Mouse (Mus musculus) WW6 (cell line): ENCODE measurements around the gene Inava.

Experiments
- DNase-seq: peaks from one replicate; pipeline ENCODE4 v3.0.0-alpha.2; 2013; ENCODE audit warnings: low read depth, low spot score

Gene Inava

DNA sequence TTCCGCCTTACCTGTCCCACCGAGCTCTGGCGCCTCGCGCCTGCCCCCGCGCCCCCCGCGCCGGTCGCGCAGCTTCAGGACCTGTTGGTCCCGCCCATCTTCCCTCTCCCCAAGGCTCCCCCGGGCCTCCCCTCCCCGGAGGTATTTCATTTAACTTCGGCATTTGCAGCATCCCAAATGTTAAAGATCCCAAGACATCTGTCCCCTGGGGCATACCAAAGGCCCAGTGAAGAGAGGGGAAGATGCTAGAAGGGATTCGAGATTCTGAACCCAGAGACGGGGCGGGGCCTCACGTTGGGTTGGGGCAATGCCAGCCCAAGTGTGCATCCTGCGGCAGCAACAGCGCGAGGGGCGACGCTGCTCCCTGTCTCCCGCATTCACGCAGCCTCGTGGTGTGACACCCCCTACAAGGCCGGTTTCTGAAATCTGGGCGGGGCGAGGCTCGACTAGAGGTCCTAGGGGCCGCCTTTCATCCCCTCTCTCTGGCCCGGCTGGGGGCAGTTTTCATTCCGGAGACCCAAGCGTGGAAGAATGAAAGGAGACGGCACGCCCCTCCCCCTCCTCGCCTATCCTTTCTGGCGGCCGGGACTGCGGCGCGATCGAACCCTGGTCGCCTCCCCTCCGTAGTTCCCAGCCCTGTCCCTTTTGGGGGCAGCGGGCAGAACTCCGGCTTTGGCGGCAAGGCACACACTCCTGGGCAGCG, at the start of gene Inava:
Gene Inava, minus strand, starts transcription at position 373 of the 703 bp plus-strand sequence.
- peak; percentile 86 for DNase-seq

DNA sequence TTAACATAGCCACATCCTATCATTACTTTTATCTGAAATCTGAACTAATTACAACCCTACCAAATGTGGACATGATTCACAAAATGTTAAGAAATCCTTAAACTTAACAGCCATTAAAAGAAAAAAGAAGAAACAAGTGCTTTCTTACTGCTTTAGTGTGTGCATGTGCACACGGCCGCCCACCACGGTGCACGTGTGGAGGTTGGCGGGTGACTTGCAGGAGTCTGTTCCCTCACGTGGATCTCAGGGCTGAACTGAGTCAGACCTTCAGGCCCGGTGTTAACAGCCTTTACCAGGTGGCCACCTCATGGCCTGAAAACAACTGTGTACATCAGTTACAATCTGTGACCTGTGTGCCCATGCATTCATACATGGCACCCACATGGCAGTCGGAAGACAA, 43.3 kb upstream of the Inava start:
- DNase-seq, result no peak

DNA sequence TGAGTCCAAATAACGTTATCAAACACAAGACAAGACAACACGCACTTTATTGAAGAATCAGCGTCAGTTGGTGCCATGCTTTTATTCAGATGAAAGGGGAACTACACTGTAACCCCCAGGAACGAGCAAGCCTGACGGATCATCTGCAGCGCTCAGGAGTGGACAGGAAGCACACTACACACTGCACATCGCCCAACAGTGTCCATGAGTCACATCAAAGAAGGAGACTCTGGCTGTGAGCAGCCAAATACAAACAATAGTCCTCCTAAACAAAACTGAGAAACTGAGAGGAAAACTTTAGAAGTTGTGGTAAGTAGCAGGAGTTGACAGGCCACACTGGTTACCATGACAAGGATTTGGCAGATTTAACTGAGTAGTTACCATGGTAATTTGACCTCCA, 34.2 kb upstream of the Inava start:
- DNase-seq, result no peak

DNA sequence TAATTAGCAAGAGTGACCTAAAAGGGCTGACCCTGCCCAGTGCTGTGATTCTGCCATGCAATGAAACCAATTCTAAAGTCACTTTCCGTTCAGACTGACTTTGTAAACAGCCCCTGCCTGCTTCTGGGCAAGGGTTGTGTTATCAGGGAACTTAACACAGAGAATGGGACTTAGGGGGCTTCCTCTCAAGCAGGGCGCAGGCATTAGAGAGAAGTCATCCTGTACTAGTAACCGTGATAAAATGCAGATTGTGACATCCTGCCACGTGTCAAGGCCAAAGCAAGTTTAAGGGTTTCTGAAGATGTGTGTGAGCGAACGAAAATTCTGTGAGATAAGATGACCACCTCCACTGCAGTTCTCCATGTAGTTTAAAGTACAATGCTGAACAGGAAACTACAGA, 32.1 kb upstream of the Inava start:
- no peak for DNase-seq

DNA sequence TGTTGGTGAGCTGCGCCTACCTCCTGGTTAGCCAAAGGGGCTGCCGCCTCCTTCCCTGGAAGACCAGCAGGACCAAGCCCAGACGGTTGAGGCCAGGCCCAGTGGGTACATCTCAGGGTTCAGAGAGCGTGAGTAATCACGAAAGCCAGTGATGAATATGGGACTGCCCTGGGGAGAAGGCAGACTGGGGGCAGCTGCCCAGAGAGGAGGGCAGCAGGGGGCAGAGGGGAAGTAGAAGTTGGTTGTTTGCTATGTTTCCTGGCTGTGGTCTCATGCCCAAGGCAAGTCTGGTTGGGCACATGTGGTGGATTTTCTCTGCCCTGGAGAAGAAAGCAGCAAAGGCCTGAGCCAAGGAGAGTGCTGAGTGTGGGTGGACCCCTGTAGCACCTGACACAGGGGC, 29.3 kb upstream of the Inava start:
- DNase-seq, result no peak

DNA sequence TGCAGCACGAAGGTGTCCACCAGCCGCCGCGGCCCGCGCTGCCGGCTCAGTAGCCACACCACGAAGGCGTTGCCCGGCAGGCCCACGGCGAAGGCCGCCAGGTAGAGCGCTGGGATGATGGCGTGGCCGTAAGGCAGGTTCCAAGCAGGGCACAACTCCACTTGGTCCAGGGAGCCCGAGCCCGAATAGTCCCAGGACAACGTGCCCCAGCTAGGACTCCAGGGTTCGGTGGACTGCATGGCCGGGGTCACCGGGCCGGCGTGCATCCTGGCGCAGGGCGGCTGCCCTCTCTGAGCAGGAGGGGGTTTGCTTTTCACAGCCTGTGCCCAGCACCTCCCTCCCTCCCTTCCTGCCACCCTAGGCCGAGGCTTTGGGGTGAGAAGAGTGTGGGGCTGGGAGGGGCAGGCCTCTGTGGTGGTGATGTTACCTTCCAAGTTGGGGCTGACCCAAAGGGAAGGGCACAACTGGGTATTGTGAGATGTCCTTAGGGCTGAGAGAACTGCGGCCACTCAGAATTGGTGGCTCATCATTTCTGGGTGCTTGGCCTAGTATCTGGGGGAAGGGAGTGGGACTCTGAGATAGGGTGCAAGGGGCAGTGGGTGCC, 26.7 kb upstream of the Inava start, which contains the start of gene Gpr25:
Gene Gpr25, minus strand, starts transcription at position 239 of the 604 bp plus-strand sequence.
- no peak for DNase-seq

DNA sequence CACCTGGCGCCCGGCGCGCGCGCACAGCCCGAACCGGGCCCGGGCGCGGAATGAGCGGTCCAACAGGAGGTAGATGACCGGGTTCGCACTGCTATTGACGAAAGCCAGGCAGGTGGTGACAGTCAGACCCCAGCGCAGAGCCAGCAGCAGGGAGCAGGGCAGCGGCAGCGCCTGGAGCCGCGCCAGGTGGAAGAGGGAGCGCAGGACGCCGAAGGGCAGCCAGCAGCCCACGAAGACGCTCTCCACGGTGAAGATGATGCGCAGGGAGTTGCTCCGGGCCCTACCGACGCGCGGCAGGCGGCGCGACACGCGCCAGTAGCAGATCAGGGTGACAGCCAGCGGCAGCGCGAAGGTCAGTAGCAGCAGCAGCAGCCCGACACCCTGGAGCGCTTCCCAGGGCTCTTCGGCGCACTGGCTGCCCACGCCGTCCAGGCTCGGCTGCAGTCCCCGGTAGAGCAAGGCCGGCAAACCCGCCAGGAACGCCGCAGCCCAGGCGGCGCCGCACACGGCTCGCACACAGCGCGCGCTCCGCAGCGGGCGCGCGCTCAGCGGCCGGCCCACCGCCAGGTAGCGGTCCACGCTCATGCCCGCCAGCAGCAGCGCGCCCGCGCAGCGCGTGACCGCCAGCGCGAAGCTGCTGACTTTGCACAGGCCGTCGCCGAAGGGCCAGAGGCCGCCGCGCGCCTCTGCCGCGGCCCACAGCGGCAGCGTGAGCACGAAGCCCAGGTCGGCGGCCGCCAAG, 26.0 kb upstream of the Inava start:
- DNase-seq, result peak; percentile 31

DNA sequence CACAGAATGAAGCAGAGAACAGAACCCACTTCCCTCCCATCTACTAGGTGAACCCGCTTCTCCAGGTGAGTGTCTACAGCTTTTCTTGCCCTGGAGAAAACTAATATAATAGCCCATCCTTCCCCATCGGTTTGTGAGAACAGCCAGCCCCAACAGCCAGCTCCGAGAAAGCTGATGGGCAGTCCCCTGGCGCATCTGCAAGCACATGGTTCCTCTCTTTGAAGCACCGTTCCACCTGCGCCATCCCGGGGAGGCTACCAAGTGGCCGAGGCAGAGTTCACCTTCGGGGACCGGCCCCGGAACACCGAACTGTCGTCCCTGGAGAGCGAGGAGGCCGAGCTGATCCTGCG, 25.5 kb upstream of the Inava start:
- DNase-seq, result no peak

DNA sequence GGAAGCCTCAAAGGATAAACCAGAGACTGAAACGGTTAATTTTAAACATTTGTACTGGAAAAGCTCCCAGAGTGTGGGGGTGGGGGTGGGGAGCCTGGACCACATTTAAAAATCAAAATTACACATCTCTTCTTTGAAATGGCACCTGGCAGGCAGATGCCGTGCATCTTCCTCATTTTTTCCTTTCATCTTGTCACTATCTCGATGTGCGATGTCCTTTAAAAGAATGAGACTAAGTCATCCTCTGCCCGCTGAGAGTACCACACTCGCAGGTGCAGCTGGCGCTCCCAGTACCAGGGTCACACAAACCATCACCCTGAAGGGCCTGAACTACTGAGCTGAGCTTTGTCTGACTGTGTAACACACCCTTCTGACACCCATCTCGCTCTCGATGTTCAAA, 24.4 kb upstream of the Inava start:
- DNase-seq, result no peak

DNA sequence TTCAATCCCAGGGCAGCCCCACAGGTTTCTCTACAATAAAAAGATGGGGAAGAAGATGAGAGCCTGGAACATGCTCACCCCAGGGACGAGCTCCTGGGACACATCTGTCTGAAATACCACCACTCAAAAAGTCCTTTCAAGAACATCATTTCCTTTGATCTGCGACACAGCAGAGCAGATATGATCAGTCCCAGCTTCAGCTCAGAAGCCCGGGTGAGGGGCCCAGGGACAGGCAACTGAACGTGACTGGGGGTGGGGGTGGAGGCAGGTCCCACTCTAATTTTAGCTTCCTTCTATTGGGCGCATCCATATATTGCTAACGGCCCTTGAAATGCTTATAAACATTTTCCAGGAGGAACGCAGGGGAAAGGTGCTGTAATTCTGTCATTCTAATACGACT, 21.6 kb upstream of the Inava start:
- DNase-seq, result no peak

DNA sequence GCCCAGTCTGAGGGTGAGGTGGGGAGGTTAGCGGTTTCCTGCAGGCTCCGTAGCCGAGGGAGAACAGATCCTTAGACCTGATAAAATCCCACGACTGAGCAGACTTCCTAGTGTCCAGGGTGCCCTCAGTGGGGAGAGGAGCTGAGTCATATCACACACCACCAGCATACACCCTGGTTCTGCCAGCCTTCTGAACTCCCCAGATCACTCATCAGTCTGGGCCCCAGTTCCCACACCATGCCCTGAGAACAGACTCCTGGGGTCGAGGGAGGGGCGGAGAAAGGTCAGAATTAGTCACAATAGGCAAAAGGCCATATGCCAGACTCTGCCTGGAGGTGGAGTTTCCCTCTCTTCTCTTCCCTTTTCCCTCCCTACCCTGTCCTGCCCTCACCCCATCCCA, 21.1 kb upstream of the Inava start:
- DNase-seq, result no peak

DNA sequence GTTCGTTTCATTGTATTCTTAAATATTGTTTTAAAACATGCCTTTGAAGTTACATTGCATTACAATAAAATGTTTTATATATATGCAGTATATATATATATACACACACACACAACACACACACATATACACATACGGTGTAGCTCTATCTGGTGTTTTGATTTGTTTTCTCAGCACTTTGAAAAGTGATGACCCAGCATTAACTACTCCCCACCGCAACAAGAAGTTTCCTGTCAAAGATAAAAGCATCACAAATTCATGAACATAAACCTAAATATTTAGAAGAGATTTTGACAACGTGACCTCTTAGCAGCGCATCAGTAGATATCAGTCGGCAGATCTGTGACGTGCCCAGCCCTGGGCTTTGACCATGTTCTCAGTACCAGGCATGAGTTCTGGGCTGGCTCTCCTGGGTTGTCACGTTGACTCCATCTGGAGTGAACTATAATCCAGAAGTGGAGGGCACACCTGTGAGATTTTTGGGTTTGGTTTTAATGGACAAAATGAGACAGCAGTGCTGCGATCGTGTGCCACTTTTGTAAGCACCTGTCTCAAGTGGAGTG, 20.5 kb upstream of the Inava start:
- no peak for DNase-seq

DNA sequence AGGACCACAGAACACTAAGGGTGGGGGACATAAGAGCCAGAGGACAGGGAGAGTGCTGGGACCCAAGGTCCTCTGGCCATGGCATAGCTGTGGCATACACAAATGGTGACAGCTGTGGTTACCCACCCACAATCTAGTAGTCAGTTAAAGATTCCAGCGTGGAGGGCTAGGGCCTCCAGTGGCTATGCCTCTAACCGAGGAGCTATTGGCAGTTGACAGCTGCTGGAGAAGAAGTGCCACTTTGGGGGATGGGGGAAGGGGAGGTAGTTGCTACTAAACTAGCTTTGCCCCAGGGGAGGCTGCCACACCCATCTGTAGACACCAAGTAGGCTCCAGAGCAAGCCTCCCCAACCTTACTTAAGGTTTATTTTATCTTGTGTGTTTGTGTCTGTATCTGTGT, 19.4 kb upstream of the Inava start:
- no peak for DNase-seq

DNA sequence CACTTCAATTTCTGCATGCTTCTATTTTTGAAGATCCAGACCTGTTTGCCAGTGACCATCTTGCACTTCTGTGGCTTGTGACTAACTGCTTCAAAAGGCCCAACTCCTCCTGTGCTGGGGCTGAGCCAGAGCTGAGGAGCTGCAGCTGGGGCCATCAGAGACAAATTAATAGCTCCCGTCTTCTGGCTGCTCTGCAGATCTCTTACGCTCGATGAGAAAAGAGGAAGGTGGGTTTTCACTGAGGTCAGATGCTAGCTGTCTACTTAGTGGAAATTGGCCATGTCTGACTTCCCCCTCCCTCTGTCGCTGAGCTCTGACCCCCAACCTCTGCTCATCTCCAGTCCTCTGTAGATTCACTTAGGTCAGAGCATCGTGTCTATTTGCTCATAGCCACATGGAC, 15.6 kb upstream of the Inava start:
- no peak for DNase-seq

DNA sequence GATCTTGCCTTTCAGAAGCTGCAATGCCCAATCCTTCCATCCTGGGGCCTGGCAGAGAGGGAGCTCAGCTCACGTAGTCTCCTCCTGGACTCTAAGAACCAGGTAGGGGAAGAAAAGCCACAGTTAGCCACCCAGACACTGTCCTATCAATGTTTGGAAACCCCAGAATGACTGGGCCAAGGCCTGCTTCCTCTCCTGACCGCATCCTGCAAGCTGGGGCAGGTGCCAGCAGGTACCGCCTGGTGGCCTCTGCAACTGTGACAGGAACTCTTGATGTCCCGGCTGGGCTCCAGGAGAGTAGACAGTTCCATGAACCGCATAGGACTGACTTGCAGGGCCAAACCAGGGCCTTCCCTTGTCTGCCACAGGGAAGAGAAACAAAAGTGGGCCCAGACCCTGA, 13.3 kb upstream of the Inava start:
- DNase-seq, result no peak

DNA sequence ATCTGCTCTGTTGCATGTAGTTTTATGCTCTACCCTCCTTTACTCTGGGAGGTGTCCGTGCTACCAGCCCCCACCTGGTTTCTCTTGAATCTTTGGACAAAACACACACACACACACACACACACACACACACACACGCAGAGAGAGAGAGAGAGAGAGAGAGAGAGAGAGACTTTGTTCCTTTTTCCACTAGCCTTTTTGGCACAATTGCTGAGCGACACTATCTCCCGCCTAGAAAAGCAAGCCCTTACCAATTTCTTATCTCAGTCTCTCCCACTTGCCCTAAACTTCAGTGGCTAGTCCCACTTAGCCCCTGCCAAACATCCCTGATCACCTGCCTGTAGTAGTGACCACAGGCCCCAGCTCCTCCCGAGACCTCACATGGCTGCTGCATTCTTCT, 10.4 kb upstream of the Inava start:
- DNase-seq, result no peak

DNA sequence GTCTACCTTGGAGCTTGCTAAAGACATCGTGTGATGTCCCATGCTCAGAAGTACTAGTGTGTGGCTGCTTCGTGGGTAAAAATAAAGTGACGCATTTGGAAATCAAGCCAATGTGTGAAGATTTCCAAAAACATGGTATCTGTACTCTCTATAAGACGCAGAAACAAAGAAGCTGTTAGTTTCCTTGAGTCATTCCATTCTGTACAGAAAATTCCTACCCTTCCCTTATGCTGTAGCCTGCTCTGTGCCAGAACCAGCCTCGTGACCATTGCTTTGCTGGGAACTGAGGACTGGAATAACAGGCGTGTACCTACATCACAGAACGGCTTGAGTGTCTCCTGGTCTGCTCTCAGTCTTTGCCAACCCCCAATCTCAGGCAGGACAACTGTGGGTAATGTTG, 7.7 kb upstream of the Inava start:
- no peak for DNase-seq

DNA sequence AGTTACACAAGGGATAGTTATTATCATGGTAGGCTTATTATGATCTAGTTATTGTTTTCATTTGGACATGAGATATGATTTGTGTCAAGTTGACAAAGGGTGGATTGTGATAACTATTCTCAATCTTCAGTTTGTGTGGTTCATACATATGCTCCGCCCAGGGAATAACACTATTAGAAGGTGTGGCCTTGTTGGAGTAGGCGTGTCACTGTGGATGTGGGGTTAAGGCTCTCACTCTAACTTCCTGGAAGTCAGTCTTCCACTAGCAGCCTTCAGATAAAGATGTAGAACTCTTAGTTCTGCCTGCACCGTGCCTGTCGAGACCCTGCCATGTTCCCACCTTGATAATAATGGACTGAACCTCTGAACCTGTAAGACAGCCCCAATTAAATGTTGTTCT, 4.4 kb upstream of the Inava start:
- no peak for DNase-seq

DNA sequence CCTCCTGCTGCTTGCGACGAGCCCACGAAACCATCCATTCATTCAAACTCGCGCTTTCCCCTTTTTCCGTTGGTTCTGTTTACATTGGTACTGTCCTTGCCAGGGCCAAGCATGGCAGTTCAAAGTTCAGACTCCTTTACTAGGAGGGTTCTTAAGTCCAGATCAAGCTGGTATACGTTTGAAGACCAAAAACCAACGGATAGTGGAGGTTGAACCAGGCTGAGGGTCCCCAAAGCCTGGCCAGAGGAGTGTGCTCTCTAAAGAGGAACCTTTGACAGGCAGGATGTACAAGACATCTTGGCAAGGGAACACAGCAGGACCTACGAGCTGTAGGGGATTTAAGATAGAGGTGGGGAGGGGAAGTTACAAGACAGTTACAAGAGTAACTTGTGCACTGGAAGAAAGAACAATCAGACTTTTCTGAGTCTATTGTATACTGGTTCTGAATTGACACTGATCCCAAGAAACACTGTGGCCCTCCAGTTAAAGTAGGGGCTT, 580 bp upstream of the Inava start:
- no peak for DNase-seq

DNA sequence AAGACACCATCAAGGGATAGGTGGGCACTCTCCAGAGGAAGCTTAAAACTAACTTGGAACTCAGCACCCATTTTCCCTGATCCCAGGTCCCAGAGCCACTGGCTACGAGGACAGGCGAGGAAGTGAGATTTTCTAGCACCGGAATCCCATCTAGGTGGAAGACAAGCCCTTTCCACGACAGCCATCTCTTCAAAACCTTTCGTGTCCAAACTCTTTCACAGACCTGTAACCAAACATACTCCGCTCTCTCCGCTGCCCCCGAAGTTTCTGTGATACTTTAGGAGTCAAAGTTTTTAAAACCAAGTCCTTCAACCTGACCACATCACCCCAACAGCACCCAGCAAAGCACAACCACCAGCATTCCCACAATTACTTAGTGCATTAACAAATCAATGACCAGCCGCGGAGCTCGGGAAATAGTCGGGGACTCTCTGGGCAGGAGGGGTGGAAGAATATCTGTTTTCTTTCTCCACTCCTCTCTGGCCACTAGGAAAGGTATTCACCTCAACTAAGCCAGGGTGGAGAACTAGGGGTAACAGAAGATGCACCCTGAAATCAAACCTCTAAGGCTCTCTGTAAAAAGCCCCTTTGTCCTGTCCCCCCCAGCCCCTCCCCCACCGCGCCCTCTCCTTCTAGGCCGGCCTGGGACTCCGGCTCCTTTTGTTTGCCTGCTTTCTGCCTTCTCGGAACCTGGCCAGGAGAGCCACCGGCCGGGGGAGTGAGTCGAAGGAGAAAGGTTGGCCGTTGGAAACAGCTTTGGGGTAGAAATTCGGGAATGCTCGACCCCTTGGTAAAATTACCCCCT, 876 bp downstream of the Inava start:
- no peak for DNase-seq

DNA sequence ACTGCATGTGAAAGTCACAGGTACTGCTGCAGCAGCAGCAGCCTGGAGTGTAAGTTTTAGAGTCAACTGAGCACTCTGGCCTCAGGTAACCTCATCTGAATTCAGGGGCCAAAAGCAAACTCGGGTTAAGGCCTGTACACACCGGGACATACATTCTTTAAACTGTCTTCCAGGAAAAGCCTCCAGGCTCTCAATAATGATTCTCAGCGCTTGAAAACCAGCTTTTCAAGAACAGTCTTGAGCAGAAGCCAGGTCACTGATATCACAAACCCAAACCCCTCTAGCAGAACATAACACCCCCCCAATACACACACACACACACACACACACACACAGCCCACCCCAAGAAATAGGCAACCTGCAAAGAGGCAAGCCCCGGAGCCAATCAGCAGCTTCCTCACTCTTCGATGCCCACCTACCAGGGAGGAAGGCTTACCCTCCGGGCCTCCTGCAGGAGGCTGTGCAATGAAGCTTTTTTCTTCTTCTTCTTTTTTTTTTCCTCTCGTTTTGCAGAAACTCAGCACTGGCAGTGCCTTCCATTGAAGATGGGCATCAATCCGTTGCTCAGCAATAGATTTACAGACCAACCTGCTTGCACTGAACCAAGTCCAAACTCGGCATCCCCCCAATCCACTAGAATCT, 1.7 kb downstream of the Inava start:
- no peak for DNase-seq
